Mouse (Mus musculus): ENCODE data around the gene Uri1.

Gene Uri1

GRCm38 (mm10) chr7:38015356-38015755 is 8.0 kb downstream of the Uri1 start:
- 63% methylated on average over 5 of the region's 5 CpGs for WGBS

- 54% methylated on average over 3 of the region's 3 CpGs for WGBS
These were observed 9.4 kb downstream of the Uri1 start for GRCm38 (mm10) chr7:38013946-38014345.

- 97% methylated on average over 4 of the region's 4 CpGs for WGBS
These were observed 10.5 kb downstream of the Uri1 start for GRCm38 (mm10) chr7:38012811-38013210.

GRCm38 (mm10) chr7:38008359-38008758 is 15.0 kb downstream of the Uri1 start:
- 47% methylated on average over 6 of the region's 6 CpGs for WGBS

GRCm38 (mm10) chr7:38002451-38002850 is 20.9 kb downstream of the Uri1 start:
- WGBS, result 83% methylated on average over 2 of the region's 2 CpGs

- 66% methylated on average over 2 of the region's 2 CpGs for WGBS
These were observed 23.7 kb downstream of the Uri1 start for GRCm38 (mm10) chr7:37999691-38000090.

GRCm38 (mm10) chr7:37992861-37993260 is 30.5 kb downstream of the Uri1 start:
- WGBS, result 90% methylated on average over 2 of the region's 2 CpGs

- 91% methylated on average over 5 of the region's 5 CpGs for WGBS
These were observed 38.5 kb downstream of the Uri1 start for GRCm38 (mm10) chr7:37984866-37985265.

GRCm38 (mm10) chr7:37983471-37983870 is 39.9 kb downstream of the Uri1 start:
- WGBS, result 60% methylated on average over 6 of the region's 6 CpGs

- WGBS, result 71% methylated on average over 3 of the region's 3 CpGs
These were observed 43.6 kb downstream of the Uri1 start for GRCm38 (mm10) chr7:37979729-37980128.

GRCm38 (mm10) chr7:37978412-37978811 is 44.9 kb downstream of the Uri1 start:
- 92% methylated on average over 4 of the region's 4 CpGs for WGBS

- WGBS, result 95% methylated on average over 2 of the region's 2 CpGs
These were observed 45.7 kb downstream of the Uri1 start for GRCm38 (mm10) chr7:37977676-37978075.

GRCm38 (mm10) chr7:37972999-37973555 is 50.3 kb downstream of the Uri1 start:
- 87% methylated on average over 2 of the region's 2 CpGs for WGBS

GRCm38 (mm10) chr7:37972571-37972970 is 50.8 kb downstream of the Uri1 start:
- WGBS, result 75% methylated on average over 9 of the region's 9 CpGs

GRCm38 (mm10) chr7:37962326-37962725 is 61.0 kb downstream of the Uri1 start:
- 83% methylated on average over 17 of the region's 17 CpGs for WGBS

- 85% methylated on average over 11 of the region's 11 CpGs for WGBS
These were observed 62.1 kb downstream of the Uri1 start for GRCm38 (mm10) chr7:37961247-37961646.

GRCm38 (mm10) chr7:37951841-37952240 is 71.5 kb downstream of the Uri1 start:
- WGBS, result 84% methylated on average over 9 of the region's 9 CpGs

- 84% methylated on average over 8 of the region's 8 CpGs for WGBS
These were observed 86.9 kb downstream of the Uri1 start for GRCm38 (mm10) chr7:37936459-37936858.

- 69% methylated on average over 5 of the region's 5 CpGs for WGBS
These were observed 87.6 kb downstream of the Uri1 start for GRCm38 (mm10) chr7:37935786-37936185.

- 35% methylated on average over 5 of the region's 5 CpGs for WGBS
These were observed 88.6 kb downstream of the Uri1 start for GRCm38 (mm10) chr7:37934770-37935182.

GRCm38 (mm10) chr7:37933754-37934308 is 89.5 kb downstream of the Uri1 start:
- 68% methylated on average over 9 of the region's 9 CpGs for WGBS

- WGBS, result 72% methylated on average over 3 of the region's 3 CpGs
These were observed 91.7 kb downstream of the Uri1 start for GRCm38 (mm10) chr7:37931631-37932030.

GRCm38 (mm10) chr7:37929738-37930137 is 93.6 kb downstream of the Uri1 start:
- WGBS, result 20% methylated on average over 5 of the region's 5 CpGs

- WGBS, result 75% methylated on average over 4 of the region's 4 CpGs
These were observed 100.4 kb downstream of the Uri1 start for GRCm38 (mm10) chr7:37922999-37923398.

Measured in cerebral cortex, adult 2 months (tissue).